Mouse (Mus musculus) cortical plate, adult 2 months (tissue): Measurements from ENCODE around the gene Smpdl3b.

Experiments used
- CTCF ChIP-seq: fragments of 200-500 bp; IDR thresholded peaks from 2 replicates; pipeline ENCODE4 v1.5.1; 2011; ENCODE audit warnings: mild to moderate bottlenecking, control low read depth, low read length; ENCODE audit not compliant: insufficient read depth; ENCODE audit errors: extremely low read depth
- POLR2A ChIP-seq: fragments of 200-500 bp; IDR thresholded peaks from 2 replicates; pipeline ENCODE4 v1.6.1; 2011; ENCODE audit warnings: mild to moderate bottlenecking, low read length, control low read depth; ENCODE audit not compliant: insufficient read depth; ENCODE audit errors: extremely low read depth

GRCm38 (mm10) chr4:132731616-132732015, 25.4 kb downstream of the Smpdl3b start:
- no peak for TF ChIP-seq CTCF
- TF ChIP-seq POLR2A: no peak
